Mouse (Mus musculus): ENCODE data around the gene Exosc5.

The Exosc5 gene

DNA sequence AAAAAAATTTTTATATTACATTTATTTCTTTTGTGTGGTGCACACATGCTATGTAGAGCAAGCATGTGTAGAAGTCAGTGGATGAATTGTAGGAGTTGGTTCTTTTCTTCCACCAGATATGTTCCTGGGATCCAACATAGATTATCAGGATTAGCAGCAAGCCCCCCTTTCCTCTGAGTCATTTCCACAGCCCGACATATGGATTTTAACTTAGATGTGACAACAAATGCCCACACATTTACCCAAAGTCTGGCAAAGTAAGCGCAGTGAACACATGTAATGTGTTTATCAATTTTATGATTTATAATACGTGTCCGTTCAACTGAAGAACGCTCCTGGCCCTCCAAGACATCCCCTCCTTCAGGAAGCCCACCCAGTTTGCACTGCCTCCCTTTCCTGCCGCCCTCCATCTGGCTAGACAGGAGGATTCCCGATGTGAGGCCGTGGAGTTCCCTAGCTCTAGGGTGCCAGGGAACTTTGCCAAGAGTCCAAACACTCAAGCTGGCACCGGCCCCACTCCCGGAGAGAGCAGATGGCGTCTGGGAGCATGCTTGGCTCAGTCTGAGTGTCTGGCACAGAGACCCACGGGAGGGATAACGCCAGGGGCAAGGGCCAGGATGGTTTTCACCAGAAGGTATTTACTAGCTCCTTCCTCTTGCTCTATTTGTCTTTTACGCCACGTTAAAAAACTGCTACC lies 17.3 kb downstream of the Exosc5 start:
- in situ Hi-C loops (cut with MboI; ENCODE audit: low sequenced_read_pairs): no loop called here

DNA sequence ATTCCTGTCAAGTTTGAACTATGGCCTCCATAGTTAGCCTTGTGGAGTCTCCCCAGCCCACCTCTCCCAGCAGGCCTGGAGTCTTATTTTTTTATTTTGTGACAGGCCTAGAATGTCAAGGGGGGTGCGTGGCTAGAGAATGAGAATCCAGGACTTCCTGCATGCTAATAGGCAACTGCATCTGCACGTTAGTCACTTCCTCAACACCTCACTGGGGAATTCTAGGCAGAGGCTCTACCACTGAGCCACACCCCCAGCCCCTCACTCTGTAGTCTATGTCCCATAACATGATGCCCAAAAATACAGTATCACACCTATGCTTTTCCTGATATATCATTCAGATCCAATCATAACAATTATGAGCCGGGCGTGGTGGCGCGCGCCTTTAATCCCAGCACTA lies 18.0 kb downstream of the Exosc5 start:
- in situ Hi-C loops (cut with MboI; ENCODE audit: low sequenced_read_pairs): no loop called here

DNA sequence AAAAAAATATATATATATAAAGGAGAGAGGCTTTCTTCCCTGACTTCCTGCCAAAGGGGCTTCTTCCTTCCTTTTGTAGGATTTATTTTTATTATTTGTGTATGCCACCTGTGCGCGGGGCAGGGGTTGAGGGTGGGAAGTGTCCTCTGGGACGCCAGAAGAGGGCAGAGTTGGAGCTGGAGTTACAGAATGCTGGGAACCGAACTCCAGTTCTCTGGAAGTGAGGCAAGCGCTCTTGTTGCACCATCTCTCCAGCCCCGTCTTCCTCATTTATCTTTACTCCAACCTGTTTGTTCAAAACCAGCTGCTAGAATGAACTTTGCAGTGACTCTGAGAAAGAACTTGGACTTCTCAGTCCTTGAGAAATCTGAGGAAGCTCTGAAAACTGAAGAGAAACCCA lies 21.0 kb downstream of the Exosc5 start:
- in situ Hi-C loops (cut with MboI; ENCODE audit: low sequenced_read_pairs): no loop called here

DNA sequence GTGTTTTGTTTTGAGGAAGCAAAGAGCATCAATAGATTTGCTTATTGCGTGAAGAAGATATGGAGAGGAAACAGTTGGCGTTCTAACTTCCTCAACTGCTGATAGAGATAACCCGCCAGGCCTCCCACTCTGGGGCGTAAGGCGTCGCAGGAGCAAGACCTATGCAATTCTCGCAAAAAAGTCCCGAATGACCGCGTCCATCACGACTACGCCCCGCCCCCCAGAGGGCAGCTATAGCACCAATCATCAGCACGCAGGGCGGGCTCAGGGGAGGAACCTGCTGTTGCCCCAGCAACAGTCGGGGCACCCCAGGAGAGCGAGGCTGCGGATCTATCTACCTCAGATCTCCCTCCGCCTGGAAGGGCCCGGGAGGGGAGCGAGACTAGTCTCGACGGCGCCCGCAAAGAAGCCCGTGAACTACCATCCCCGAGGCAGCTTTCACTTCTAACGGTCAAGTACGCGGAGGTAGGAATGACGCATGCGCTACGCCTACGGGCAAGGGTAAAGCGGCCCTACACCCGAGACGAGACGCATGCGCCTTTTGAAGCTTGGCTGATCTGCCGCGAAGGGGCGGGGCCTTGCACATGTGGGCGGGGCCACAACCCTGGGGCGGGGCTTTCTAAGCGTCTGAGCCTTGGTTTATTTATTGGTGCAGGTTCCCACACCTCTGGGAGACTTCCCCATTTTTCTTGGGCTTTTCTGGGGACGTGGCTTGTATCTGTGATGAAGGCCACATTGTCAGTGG lies 21.7 kb downstream of the Exosc5 start, which contains the start of gene B9d2:
B9d2 (plus strand) TSS at position 267 of the 745 bp plus-strand sequence.
- in situ Hi-C loops (cut with MboI; ENCODE audit: low sequenced_read_pairs): no loop called here

DNA sequence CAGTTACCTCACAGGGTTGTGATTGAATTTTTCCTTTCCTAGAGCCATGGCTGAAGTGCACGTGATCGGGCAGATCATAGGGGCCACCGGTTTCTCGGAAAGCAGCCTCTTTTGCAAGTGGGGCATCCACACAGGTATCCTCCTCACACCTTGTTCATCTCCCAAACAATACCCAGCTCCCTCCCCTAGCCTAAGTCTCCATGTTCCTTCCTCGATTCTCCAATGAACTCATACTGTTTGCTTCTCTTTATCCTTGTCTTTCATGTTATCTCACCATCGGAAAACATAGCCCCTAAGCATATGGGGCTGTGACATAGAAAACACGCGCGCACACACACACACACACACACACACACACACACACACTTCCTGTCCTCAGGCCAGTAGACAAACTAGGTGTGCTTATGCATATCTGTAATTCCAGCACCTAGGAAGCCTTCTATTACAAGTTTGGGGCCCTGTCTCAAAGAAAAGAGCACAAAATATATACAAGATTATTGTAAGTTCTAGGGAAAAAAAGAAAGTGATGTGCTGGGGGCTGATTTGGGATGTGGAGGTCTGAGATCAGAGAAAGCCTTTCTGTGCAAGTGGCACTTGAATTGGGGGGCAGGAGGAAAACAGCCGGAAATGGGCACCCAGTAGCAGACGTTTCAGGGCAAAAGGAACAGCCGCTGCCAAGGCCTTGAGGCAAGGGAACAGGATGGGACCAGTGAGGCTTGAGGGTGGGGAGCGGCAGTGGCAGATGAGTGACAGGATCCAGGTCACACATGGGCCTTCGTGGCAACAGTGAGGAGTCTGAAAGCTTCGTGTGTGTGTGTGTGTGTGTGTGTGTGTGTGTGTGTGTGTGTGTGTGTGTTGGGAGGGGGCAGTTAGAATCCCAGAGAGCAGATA lies 22.6 kb downstream of the Exosc5 start:
- in situ Hi-C loops (cut with MboI; ENCODE audit: low sequenced_read_pairs): no loop called here

DNA sequence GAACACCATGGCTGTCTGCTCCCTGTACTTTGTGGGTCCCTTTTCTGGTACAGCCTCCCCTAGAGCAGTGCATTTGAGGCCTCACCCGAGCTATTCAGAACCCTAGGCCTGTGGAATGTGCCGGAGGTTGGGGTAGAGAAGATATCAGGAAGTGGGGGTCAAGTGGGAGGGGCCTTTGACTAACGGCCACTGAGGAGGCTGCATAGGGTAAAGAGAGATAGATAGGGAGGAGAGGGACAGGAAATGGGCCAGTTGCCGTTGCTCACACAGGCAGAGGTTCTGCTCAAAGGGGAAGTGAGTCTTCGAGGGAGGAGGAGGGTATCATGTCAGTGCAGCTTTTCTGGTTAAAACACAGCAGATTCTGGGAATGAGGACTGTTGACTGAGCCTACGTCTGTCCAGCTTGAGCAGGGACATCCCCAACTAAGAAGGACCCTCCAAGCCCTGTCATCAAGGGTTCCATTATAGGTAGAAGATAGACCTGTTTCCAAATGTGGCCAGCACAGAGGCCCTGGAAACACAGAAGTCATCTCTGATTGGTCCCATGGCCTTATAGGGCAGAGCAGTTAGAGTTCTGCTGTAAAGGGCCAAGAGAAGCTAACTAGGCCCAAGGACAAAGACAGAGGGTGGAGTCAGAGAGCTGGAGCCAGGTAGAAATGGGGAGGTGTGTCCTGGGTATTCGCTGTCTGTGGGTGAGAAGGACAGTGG lies 24.7 kb downstream of the Exosc5 start:
- in situ Hi-C loops (cut with MboI; ENCODE audit: low sequenced_read_pairs): no loop called here

- in situ Hi-C loops (cut with MboI; ENCODE audit: low sequenced_read_pairs): no loop called here
Measured at GRCm38 (mm10) chr7:25684659-25685058, 25.7 kb downstream of the Exosc5 start.

GRCm38 (mm10) chr7:25685926-25686470 lies 27.0 kb downstream of the Exosc5 start:
- in situ Hi-C loops (cut with MboI; ENCODE audit: low sequenced_read_pairs): no loop called here

DNA sequence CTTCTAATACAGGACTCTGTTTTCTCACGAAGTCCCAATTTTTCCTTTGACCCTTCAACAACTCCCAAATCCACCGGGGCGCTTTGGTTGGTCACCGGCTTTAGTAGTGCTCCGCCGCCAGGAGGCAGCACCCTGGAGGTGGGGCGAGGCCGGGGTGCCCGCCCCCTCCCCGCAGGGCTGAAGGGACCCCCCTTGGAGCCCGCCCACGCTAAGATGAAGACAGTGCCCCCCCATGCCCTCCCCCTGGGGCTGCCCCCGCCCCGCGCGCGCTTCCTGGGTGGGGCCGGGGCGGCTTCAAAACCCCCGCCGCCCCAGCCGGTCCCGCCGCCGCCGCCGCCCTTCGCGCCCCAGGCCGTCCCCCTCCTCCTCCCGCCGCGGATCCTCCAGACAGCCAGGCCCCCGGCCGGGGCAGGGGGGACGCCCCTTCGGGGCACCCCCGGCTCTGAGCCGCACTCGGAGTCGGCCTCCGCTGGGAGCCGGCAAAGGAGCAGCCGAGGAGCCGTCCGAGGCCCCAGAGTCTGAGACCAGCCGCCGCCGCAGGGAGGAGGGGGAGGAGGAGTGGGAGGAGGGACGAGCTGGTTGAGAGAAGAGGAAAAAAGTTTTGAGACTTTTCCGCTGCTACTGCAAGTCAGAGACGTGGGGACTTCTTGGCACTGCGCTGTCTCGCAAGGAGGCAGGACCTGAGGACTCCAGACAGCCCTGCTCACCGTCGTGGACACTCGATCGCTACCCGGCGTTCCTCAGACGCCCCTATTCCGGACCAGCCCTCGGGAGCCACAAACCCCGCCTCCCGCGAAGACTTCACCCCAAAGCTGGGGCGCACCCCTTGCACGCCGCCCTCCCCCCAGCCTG lies 27.9 kb downstream of the Exosc5 start, which contains the start of gene Tgfb1:
Tgfb1 (plus strand) TSS at position 323 of the 852 bp plus-strand sequence.
- in situ Hi-C loops (cut with MboI; ENCODE audit: low sequenced_read_pairs): no loop called here

GRCm38 (mm10) chr7:25687811-25688401 lies 28.9 kb downstream of the Exosc5 start:
- in situ Hi-C loops (cut with MboI; ENCODE audit: low sequenced_read_pairs): no loop called here

DNA sequence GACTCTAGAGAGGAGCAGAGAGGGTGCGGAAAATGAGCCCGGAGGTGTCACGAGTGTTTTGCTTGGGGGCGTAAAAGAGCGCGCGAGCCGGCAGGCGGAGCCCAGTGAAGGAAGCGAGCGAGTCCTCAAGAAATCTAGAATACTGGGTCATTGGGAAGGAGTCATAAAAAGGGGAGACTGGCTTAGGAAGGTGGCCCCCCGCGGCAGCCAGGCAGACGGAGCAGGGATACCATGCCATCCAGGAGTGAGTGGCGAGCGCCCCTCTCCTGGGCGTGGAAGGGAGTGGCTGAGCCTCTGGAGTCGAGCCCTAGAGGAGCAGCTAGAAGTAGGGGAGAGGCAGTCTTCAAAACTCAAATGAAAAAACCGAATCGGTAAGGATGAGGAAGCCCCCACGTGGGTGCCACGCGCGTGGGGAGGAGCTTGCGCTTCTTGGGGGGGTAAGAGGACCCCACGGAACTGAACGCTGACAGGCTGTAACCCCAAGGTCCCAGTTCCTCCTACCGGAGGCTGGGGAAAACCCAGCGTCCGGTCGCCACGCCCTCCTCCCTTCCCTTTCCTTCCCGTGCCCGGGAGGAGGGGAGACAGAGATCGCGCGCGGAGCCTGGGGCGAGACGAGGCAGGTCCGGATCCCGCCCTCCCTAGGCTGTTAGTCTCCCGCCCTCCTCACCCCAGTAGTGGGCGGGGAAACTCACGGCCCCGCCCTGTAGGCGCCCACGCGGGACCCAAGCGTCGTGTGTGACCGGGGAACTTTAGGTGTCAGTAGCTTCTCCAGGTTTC lies 30.0 kb downstream of the Exosc5 start:
- in situ Hi-C loops (cut with MboI; ENCODE audit: low sequenced_read_pairs): no loop called here

DNA sequence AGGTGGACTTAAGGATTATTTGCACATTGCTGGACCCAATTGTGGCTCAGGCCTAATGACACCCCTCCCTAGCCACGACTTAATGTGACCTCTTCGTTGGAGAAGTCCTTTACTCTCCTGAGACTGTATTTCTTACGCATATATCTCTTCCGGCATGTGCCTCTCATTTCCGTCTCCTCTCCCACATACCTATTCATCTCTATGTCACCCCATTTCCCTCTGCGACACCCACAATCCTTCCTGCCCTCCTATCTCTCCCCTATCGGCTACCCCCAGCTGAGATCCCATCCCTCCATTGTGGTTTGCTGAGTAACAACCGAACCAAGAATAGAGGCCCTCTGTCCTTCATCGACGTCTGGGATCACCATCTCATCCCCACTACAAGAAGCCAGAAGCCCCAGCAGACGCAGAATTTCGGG lies 30.6 kb downstream of the Exosc5 start:
- in situ Hi-C loops (cut with MboI; ENCODE audit: low sequenced_read_pairs): no loop called here

DNA sequence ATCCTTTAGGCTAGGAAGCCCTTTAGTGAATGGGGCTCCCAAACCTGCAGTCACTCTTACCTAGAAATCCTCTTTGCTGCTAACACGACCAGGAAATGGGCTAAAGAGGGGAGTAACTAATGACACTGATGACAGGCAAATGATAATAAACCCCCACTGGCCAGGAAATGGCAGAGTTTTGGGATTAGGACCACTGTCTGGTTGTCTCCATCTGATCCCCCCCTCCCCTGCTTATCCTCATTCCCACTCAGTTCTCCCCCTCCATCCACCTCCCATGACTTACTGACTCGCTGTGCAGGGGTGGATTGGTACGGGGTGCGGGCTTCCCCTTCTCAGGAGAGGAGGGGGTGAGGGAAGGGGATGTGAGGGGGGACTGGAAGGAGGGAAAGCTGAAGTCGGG lies 31.1 kb downstream of the Exosc5 start:
- in situ Hi-C loops (cut with MboI; ENCODE audit: low sequenced_read_pairs): no loop called here

- in situ Hi-C loops (cut with MboI; ENCODE audit: low sequenced_read_pairs): no loop called here
Measured at GRCm38 (mm10) chr7:25694104-25694503, 35.1 kb downstream of the Exosc5 start.

DNA sequence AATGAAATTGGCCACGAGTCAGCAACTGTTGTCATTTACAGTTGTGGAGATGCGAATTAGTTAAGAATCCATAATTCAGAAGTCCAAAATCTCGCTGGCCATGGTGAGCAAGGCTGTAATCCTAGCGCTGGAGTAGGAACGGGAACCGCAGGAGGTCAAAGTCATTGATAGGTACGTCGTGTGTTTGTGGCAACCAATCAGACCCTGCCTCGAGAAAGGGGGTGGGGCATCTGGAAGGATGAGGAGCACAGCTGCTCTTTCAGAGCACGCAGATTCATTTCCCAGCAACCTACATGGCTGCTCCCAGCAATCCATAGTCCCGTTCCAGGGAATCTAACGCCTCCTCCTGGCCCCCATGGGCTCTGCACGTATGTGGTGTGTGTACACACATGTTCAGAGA lies 40.9 kb downstream of the Exosc5 start:
- in situ Hi-C loops (cut with MboI; ENCODE audit: low sequenced_read_pairs): no loop called here

DNA sequence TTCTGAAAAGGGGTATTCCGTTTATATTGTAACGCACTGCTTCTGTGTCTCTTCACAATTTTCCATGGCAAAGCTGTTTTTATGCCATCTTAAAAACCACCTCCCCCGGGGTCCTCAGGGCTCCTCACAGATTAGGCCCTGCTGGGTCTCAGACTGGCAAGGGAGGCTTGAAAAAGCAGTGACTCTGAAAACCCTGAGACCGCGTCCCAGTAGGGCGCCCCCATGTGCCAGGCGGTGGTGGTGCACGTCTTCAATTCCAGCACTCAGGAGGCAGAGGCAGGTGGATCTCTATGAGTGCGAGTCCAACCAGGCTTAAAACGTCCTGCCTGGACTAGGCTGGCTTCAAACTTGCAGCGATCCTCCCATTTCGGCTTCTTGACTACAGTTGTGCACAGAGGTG lies 41.8 kb downstream of the Exosc5 start:
- in situ Hi-C loops (cut with MboI; ENCODE audit: low sequenced_read_pairs): no loop called here

DNA sequence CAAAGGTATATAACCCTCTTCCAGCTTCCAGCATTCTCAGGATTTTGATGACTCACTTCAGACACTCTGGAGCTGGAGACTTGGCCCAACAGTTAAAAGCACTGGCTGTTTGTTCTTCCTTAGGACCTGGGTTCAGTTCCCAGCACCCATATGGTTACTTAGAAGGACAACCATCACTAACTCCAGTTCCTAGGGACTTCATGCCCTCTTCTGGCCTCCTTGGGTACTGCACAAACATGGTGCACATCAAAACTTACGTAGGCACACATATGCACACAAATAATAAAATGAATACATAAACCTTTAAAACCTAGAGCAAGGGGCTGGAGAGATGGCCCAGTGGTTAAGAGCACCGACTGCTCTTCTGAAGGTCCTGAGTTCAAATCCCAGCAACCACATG lies 43.4 kb downstream of the Exosc5 start:
- in situ Hi-C loops (cut with MboI; ENCODE audit: low sequenced_read_pairs): no loop called here

- in situ Hi-C loops (cut with MboI; ENCODE audit: low sequenced_read_pairs): no loop called here
Measured at GRCm38 (mm10) chr7:25703793-25704494, 45.0 kb downstream of the Exosc5 start.
